12 mouse cellular contexts compared by ENCODE assay signal in the genomic region with DNA sequence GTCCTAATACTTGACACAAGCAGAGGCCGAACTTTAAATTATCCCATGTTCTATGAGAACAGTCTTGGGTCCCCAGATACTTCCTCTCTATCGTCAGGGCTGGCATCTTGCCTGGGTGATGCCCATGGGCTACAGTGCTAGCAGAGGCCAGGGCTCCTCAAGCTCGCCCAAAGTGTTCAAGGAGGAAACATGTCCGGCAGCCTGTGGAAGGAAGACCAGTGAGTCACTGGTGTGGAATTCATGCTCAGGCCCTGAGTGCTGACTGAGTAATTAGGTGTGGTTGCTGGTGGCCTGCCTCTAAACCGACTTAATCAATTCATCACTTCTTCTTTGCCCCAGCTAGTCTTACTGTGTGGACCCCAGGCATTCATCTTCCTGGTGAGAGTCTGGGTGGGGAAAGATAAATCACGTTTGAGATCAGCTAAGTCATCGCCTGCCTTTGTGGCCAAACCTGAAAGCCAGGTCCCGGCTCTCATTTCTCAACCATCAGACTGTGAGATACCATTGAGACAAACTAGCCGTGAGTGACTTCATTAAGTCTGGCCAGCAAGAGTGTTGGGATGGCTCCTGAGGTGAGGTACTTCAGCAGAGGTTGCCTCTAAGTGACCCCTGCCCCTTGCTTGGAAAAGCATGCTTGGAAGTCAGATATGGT. TPM values are rescaled to one million over a fixed set of nuclear protein-coding genes. Genes with fewer than 3 reads are reported as not detected.
A peak's percentile ranks its signal among the peaks of the same experiment; 100 is the strongest.
DNase-seq lines count a peak whose midpoint lies in the region; ATAC-seq and TF ChIP-seq lines count a peak whose summit lies in the region.
"Had no signal": no experiment of that assay in that cellular context is flagged by ENCODE, and none has a peak within 500 bp of the region (broad histone marks: within the 10 kb centered on the region; RNA-seq: fewer than 3 reads in every experiment).

No protein-coding gene starts in this region.

- 76% methylated on average over 9 of the region's 9 CpGs for WGBS in embryonic facial prominence, embryonic 10.5 days
- 26% methylated on average over 9 of the region's 9 CpGs for WGBS in lung, adult 2 months
- WGBS in midbrain, embryonic 15.5 days: 73% methylated on average over 9 of the region's 9 CpGs
- WGBS in forebrain, embryonic 14.5 days: 75% methylated on average over 9 of the region's 9 CpGs
- 63% methylated on average over 9 of the region's 9 CpGs for WGBS in hindbrain, embryonic 11.5 days

- no peak overlapping the region for H3K9ac ChIP-seq in midbrain, embryonic 15.5 days
- no peak overlapping the region for H3K9ac ChIP-seq in forebrain, embryonic 14.5 days (ENCODE audit: low read length)
- H3K9ac ChIP-seq in hindbrain, embryonic 11.5 days (ENCODE audit: low read depth, low read length): no peak overlapping the region
- H3K9ac ChIP-seq: hindbrain, embryonic 12.5 days; midbrain, embryonic 12.5 days had no signal

- no peak overlapping the region for H3K4me2 ChIP-seq in midbrain, embryonic 15.5 days
- H3K4me2 ChIP-seq in forebrain, embryonic 14.5 days (ENCODE audit: low read length): no peak overlapping the region
- no peak overlapping the region for H3K4me2 ChIP-seq in hindbrain, embryonic 11.5 days (replicated peaks; ENCODE audit: low read depth, low read length)
- H3K4me2 ChIP-seq: hindbrain, embryonic 12.5 days; midbrain, embryonic 12.5 days had no signal

- H3K9me3 ChIP-seq in embryonic facial prominence, embryonic 10.5 days: no peaks in the 10 kb centered on the region
- no peaks in the 10 kb centered on the region for H3K9me3 ChIP-seq in midbrain, embryonic 15.5 days
- no peaks in the 10 kb centered on the region for H3K9me3 ChIP-seq in forebrain, embryonic 14.5 days (replicated peaks; ENCODE audit: control insufficient read depth, low read length)
- no peaks in the 10 kb centered on the region for H3K9me3 ChIP-seq in hindbrain, embryonic 11.5 days (ENCODE audit: control insufficient read depth, low read length)
- H3K9me3 ChIP-seq: hindbrain, embryonic 12.5 days; midbrain, embryonic 12.5 days had no signal

- no peak overlapping the region for H3ac ChIP-seq in C2C12 (ENCODE audit: control insufficient read depth, insufficient read length, low read depth)

- no peaks in the 10 kb centered on the region for H3K36me3 ChIP-seq in C2C12 (ENCODE audit: control insufficient read depth, insufficient read depth)
- H3K36me3 ChIP-seq in embryonic facial prominence, embryonic 10.5 days (replicated peaks): no peaks in the 10 kb centered on the region
- H3K36me3 ChIP-seq in midbrain, embryonic 15.5 days (replicated peaks): no peaks in the 10 kb centered on the region
- no peaks in the 10 kb centered on the region for H3K36me3 ChIP-seq in forebrain, embryonic 14.5 days (ENCODE audit: control insufficient read depth, insufficient read depth, low read length)
- no peaks in the 10 kb centered on the region for H3K36me3 ChIP-seq in hindbrain, embryonic 11.5 days (ENCODE audit: control insufficient read depth, insufficient read depth, low read length)
- H3K36me3 ChIP-seq: hindbrain, embryonic 12.5 days; midbrain, embryonic 12.5 days had no signal

- TF ChIP-seq CTCF in C2C12 (IDR thresholded peaks at IDR 0.05; ENCODE audit: control insufficient read depth, insufficient read depth, insufficient read length): no peak
- TF ChIP-seq CTCF in lung, adult 2 months (IDR thresholded peaks at IDR 0.05; ENCODE audit: insufficient read depth, low read length): no peak

- ATAC-seq in midbrain, embryonic 15.5 days (replicated peaks): no peak
- ATAC-seq in forebrain, embryonic 14.5 days: no peak
- ATAC-seq in hindbrain, embryonic 11.5 days (ENCODE audit: low FRiP score): no peak

- no peak overlapping the region for H3K4me3 ChIP-seq in C2C12 (ENCODE audit: insufficient read depth, poor library complexity, severe bottlenecking)
- H3K4me3 ChIP-seq in embryonic facial prominence, embryonic 10.5 days: no peak overlapping the region
- no peak overlapping the region for H3K4me3 ChIP-seq in lung, adult 2 months (replicated peaks; ENCODE audit: extremely low read depth, low read depth, low read length)
- H3K4me3 ChIP-seq in midbrain, embryonic 15.5 days: no peak overlapping the region
- no peak overlapping the region for H3K4me3 ChIP-seq in forebrain, embryonic 14.5 days (ENCODE audit: low read depth, low read length)
- H3K4me3 ChIP-seq in hindbrain, embryonic 11.5 days (ENCODE audit: low read depth, low read length): no peak overlapping the region
- H3K4me3 ChIP-seq: hindbrain, embryonic 12.5 days; midbrain, embryonic 12.5 days had no signal

- TF ChIP-seq POLR2A in lung, adult 2 months (IDR thresholded peaks at IDR 0.05; ENCODE audit: borderline replicate concordance, extremely low read depth, low read depth, low read length): no peak

- no peak for DNase-seq in embryonic facial prominence, embryonic 10.5 days (ENCODE audit: low spot score)
- DNase-seq in heart, postnatal 14 days: peak; percentile 45 to 60
- peak; percentile 33 for DNase-seq in lung, adult 2 months
- no peak for DNase-seq in forebrain, embryonic 14.5 days (ENCODE audit: low spot score)
- no peak for DNase-seq in spleen, adult 18-20 months
- no peak for DNase-seq in hindbrain, embryonic 11.5 days (ENCODE audit: low spot score)
- DNase-seq: cerebellum, postnatal 10 days; right cerebral cortex, postnatal 14 days had no signal

- H3K79me2 ChIP-seq in C2C12 (ENCODE audit: control insufficient read depth, insufficient read depth): no peaks in the 10 kb centered on the region

- H3K27me3 ChIP-seq in C2C12 (ENCODE audit: control insufficient read depth, insufficient read depth, insufficient read length): no peaks in the 10 kb centered on the region
- peaks cover 5% of the 10 kb centered on the region; the same call in 1 of the 2 replicates for H3K27me3 ChIP-seq in embryonic facial prominence, embryonic 10.5 days (replicated peaks; ENCODE audit: low read depth, poor library complexity, severe bottlenecking)
- H3K27me3 ChIP-seq in midbrain, embryonic 15.5 days (replicated peaks): no peaks in the 10 kb centered on the region
- no peaks in the 10 kb centered on the region for H3K27me3 ChIP-seq in forebrain, embryonic 14.5 days (replicated peaks; ENCODE audit: control insufficient read depth, insufficient read depth, low read length)
- H3K27me3 ChIP-seq in hindbrain, embryonic 11.5 days (ENCODE audit: control insufficient read depth, insufficient read depth, low read length): no peaks in the 10 kb centered on the region
- H3K27me3 ChIP-seq: hindbrain, embryonic 12.5 days had no signal

- H3K4me1 ChIP-seq in embryonic facial prominence, embryonic 10.5 days: peaks cover 56% of the 10 kb centered on the region
- H3K4me1 ChIP-seq in lung, adult 2 months (ENCODE audit: control insufficient read depth, insufficient read depth, low read length): no peaks in the 10 kb centered on the region
- H3K4me1 ChIP-seq in midbrain, embryonic 15.5 days: peaks cover 46% of the 10 kb centered on the region
- peaks cover 41% of the 10 kb centered on the region for H3K4me1 ChIP-seq in forebrain, embryonic 14.5 days (ENCODE audit: control insufficient read depth, insufficient read depth, low read length)
- H3K4me1 ChIP-seq in hindbrain, embryonic 11.5 days (replicated peaks; ENCODE audit: control insufficient read depth, insufficient read depth, low read length): peaks cover 7% of the 10 kb centered on the region; the same call in 1 of the 2 replicates

- H3K79me3 ChIP-seq in C2C12 (ENCODE audit: low read depth): no peaks in the 10 kb centered on the region

- intact Hi-C loops in heart, postnatal 14 days (cut with DNase I): no loop called here

- peak overlapping the region; percentile 15; the same call in 1 of the 2 replicates for H3K27ac ChIP-seq in embryonic facial prominence, embryonic 10.5 days (replicated peaks)
- no peak overlapping the region for H3K27ac ChIP-seq in midbrain, embryonic 15.5 days
- no peak overlapping the region for H3K27ac ChIP-seq in forebrain, embryonic 14.5 days (ENCODE audit: low read depth, low read length)
- no peak overlapping the region for H3K27ac ChIP-seq in hindbrain, embryonic 11.5 days (ENCODE audit: low read depth, low read length)
- H3K27ac ChIP-seq: hindbrain, embryonic 12.5 days; midbrain, embryonic 12.5 days had no signal

TF ChIP-seq in C2C12, 6 proteins besides CTCF, POLR2A, EP300 and RAD21:
- peak; percentile 67 for TF ChIP-seq MYOD1 (IDR thresholded peaks at IDR 0.05; ENCODE audit: control insufficient read depth, insufficient read length, low read depth)
- peak; percentile 83 for TF ChIP-seq MAX (IDR thresholded peaks at IDR 0.05)
- peak; percentile 71 for TF ChIP-seq FOSL1 (IDR thresholded peaks at IDR 0.05; ENCODE audit: insufficient read depth, low read length, poor library complexity, severe bottlenecking)
- no peak for TF ChIP-seq USF1 (IDR thresholded peaks at IDR 0.05; ENCODE audit: low read depth)
- TF ChIP-seq CEBPB (IDR thresholded peaks at IDR 0.05; ENCODE audit: low read depth): peak; percentile 63
- TF ChIP-seq MYOG (IDR thresholded peaks at IDR 0.05; ENCODE audit: control insufficient read depth, extremely low read depth, insufficient read length): no peak
TF ChIP-seq in C2C12: peak in this region for 4.

RNA-seq across cellular contexts. Expression of a gene that starts 21.9 kb away (rescaled TPM):
- polyA plus RNA-seq in C2C12 (2012; fragmentation: generic; extraction: Trizol): 14.5 TPM
- 20.0 and 22.4 TPM in 2 replicates for polyA plus RNA-seq in embryonic facial prominence, embryonic 10.5 days (2016; fragmentation: Nextera tagmentation; extraction: Ambion mirVana)
- total RNA-seq in heart, postnatal 14 days (2021): 10 to 100 TPM; 53.0 to 62.6 TPM
- 89.3 and 96.4 TPM in 2 replicates for polyA plus RNA-seq in lung, adult 2 months (2012; rRNA removed)
- 11.3 and 11.4 TPM in 2 replicates for polyA plus RNA-seq in midbrain, embryonic 15.5 days (2015; fragmentation: Nextera tagmentation; extraction: Ambion mirVana)
- polyA plus RNA-seq in forebrain, embryonic 14.5 days (2014; fragmentation: Nextera tagmentation; extraction: Ambion mirVana): 33.5 and 40.2 TPM in 2 replicates
- 25.7 and 29.6 TPM in 2 replicates for polyA plus RNA-seq in hindbrain, embryonic 11.5 days (2014; fragmentation: Nextera tagmentation; extraction: Ambion mirVana)

Comparison
In these comparisons a context has a peak if more than half of its experiments do, and no peak if none do; other contexts are left out.
1. DNase-seq: peak in heart, postnatal 14 days (2 of 2) and lung, adult 2 months (single experiment); none in embryonic facial prominence, embryonic 10.5 days (single experiment), forebrain, embryonic 14.5 days (single experiment), spleen, adult 18-20 months (0 of 2) and hindbrain, embryonic 11.5 days (single experiment).